Mouse (Mus musculus) liver, postnatal 0 days (tissue): ENCODE data around the gene Inpp5b. TPM values are rescaled to one million over a fixed set of nuclear protein-coding genes. Genes with fewer than 3 reads are reported as not detected.

Source experiments
- ATAC-seq: fragments of 200-750 bp; cut with Nextera tagmentation; 2 replicates; pipeline ENCODE4 v1.8.0; 2017; ENCODE audit warnings: mild to moderate bottlenecking, moderate library complexity
- DNase-seq: peaks from one replicate; pipeline ENCODE4 v3.0.0-alpha.2; 2016
- H3K27ac ChIP-seq: fragments of 300-500 bp; sonication (generic); 2 replicates; pipeline ENCODE4 v1.5.1; 2014; ENCODE audit warnings: antibody characterized with exemption, moderate library complexity, mild to moderate bottlenecking, low read depth
- H3K27me3 ChIP-seq: fragments of 300-500 bp; sonication (generic); 2 replicates; pipeline ENCODE4 v1.6.1; 2014; ENCODE audit warnings: low read length, control low read depth, mixed read lengths; ENCODE audit not compliant: insufficient read depth
- H3K36me3 ChIP-seq: fragments of 300-500 bp; sonication (generic); replicated peaks from 2 replicates; pipeline ENCODE4 v1.6.1; 2014; ENCODE audit warnings: mild to moderate bottlenecking, control low read depth, low read length, moderate library complexity, mixed read lengths; ENCODE audit not compliant: insufficient read depth
- H3K4me1 ChIP-seq: fragments of 300-500 bp; sonication (generic); 2 replicates; pipeline ENCODE4 v1.6.1; 2014; ENCODE audit warnings: antibody characterized with exemption, mild to moderate bottlenecking, control low read depth; ENCODE audit not compliant: insufficient read depth
- H3K4me2 ChIP-seq: fragments of 300-500 bp; sonication (generic); 2 replicates; pipeline ENCODE4 v1.6.1; 2014; ENCODE audit warnings: low read depth, mild to moderate bottlenecking, low read length, moderate library complexity, mixed read lengths
- H3K4me3 ChIP-seq: fragments of 300-500 bp; sonication (generic); 2 replicates; pipeline ENCODE4 v1.5.1; 2014; ENCODE audit warnings: low read depth, low read length
- H3K9ac ChIP-seq: fragments of 300-500 bp; sonication (generic); replicated peaks from 2 replicates; pipeline ENCODE4 v1.6.1; 2014; ENCODE audit warnings: mild to moderate bottlenecking, moderate library complexity
- H3K9me3 ChIP-seq: fragments of 300-500 bp; sonication (generic); 2 replicates; pipeline ENCODE4 v1.6.1; 2016; ENCODE audit warnings: mild to moderate bottlenecking, control low read depth, low read length, mixed read lengths
- CTCF ChIP-seq: sonication (generic); IDR thresholded peaks from 2 replicates; pipeline ENCODE4 v1.5.1; 2016; ENCODE audit warnings: antibody characterized with exemption, low read depth
- EP300 ChIP-seq: IDR thresholded peaks from 2 replicates; pipeline ENCODE4 v1.6.1; 2016; ENCODE audit warnings: antibody characterized with exemption, low read depth, mild to moderate bottlenecking
- WGBS: fragments of 180-500 bp; shearing (Covaris S2); extraction: QIAGEN DNeasy Blood & Tissue Kit; methylation state at CpG from one replicate; pipeline ENCODE4 v1.1.7; 2014; ENCODE audit not compliant: insufficient replicate concordance; 5-methylcytosine and 5-hydroxymethylcytosine counted together
- polyA plus RNA-seq: library from polyadenylated mRNA; unstranded; fragments of >200 nt; fragmentation: Nextera tagmentation; extraction: Ambion mirVana; gene quantifications from 2 replicates; pipeline ENCODE4 v1.2.1, GENCODE M21; 2015

Inpp5b gene
- polyA plus RNA-seq, 1 experiment from 2014 or later, result 19.5 TPM

GRCm38 (mm10) chr4:124809136-124809883, 67.7 kb downstream of the Inpp5b start:
- no peaks in the 10 kb centered on the region for H3K9me3 ChIP-seq
- ATAC-seq (peak; percentile 38), DNase-seq (no peak)
- no peaks in the 10 kb centered on the region for H3K27me3 ChIP-seq
- TF ChIP-seq CTCF (no peak), EP300 (no peak)
- peak overlapping the region; percentile 28; the same call in 1 of the 2 replicates for H3K4me2 ChIP-seq
- H3K9ac ChIP-seq, result no peak overlapping the region; the same call in 1 of the 2 replicates
- H3K4me1 ChIP-seq, result peaks cover 34% of the 10 kb centered on the region
- 39% methylated on average over 9 of the region's 9 CpGs for WGBS
- H3K36me3 ChIP-seq, result peaks cover 31% of the 10 kb centered on the region
- peak overlapping the region; percentile 13 for H3K27ac ChIP-seq
- no peak overlapping the region for H3K4me3 ChIP-seq

DNA sequence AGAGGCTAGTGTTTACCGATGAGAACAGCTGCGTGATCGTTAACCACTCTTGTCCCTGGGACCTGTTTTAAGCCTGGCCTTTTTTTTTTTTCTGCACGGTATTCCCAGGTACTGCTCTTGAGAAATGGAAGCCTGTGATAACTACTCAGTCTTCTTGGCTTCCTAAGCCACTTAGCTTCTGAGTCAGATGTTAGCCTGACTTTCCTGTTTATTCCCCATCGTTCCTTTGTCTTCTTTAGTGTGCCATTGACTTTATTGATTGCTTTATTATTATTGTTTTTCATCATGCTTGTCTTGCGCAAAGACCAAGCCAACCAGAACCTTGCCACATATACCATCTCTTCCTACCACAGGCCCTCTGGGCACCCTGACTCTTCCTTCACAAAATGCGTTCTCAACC, 68.4 kb downstream of the Inpp5b start:
- no peaks in the 10 kb centered on the region for H3K9me3 ChIP-seq
- H3K36me3 ChIP-seq, result peaks cover 27% of the 10 kb centered on the region
- no peak for DNase-seq
- no peak for TF ChIP-seq EP300
- no peak for TF ChIP-seq CTCF
- H3K9ac ChIP-seq, result no peak overlapping the region
- H3K27ac ChIP-seq, result 0 out of 2 replicates have a peak overlapping the region, but pooled peaks have one; percentile 13
- peaks cover 34% of the 10 kb centered on the region for H3K4me1 ChIP-seq
- no peak overlapping the region for H3K4me2 ChIP-seq
- no peak overlapping the region for H3K4me3 ChIP-seq
- H3K27me3 ChIP-seq, result no peaks in the 10 kb centered on the region
- no peak for ATAC-seq
- WGBS, result 70% methylated on average over 7 of the region's 7 CpGs

- peaks cover 19% of the 10 kb centered on the region for H3K36me3 ChIP-seq
- peaks cover 30% of the 10 kb centered on the region for H3K4me1 ChIP-seq
Observed at GRCm38 (mm10) chr4:124811347-124811975, 69.8 kb downstream of the Inpp5b start.

DNA sequence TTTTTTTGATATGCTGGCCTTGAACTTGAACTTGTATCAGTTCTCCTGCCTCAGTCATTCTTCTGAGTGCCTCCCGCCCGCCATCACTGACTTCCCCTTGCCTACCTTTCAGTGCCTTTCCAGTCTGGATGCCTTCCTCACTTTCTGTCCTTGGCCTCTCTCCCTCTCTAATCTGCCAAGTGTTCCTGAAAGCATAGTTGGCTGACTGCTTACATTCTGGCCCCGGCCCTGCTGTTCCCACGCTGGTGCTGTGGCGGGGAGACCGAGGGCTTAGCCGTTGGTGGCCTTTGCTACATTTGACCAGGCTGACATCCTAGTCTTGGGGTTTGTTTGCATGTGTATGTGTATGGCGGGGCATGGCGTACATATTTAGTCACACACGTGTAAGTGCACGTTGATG, 74.3 kb downstream of the Inpp5b start:
- Histone ChIP-seq H3K36me3 (peaks cover 23% of the 10 kb centered on the region), H3K4me1 (peaks cover 13% of the 10 kb centered on the region), H3K9ac (no peak overlapping the region), H3K27ac (no peak overlapping the region), H3K4me3 (no peak overlapping the region), H3K9me3 (no peaks in the 10 kb centered on the region), H3K4me2 (no peak overlapping the region), H3K27me3 (no peaks in the 10 kb centered on the region)
- no peak for TF ChIP-seq EP300
- no peak for TF ChIP-seq CTCF
- no peak for DNase-seq
- ATAC-seq, result no peak
- WGBS, result 82% methylated on average over 11 of the region's 11 CpGs

More at GRCm38 (mm10) chr4:124811347-124811975, 69.8 kb downstream of the Inpp5b start:
- Histone ChIP-seq H3K27ac (no peak overlapping the region), H3K27me3 (no peaks in the 10 kb centered on the region), H3K9ac (no peak overlapping the region), H3K4me3 (no peak overlapping the region), H3K4me2 (no peak overlapping the region), H3K9me3 (no peaks in the 10 kb centered on the region)
- no peak for TF ChIP-seq CTCF
- TF ChIP-seq EP300, result no peak
- WGBS, result 77% methylated on average over 9 of the region's 9 CpGs
- no peak for ATAC-seq
- no peak for DNase-seq

DNA sequence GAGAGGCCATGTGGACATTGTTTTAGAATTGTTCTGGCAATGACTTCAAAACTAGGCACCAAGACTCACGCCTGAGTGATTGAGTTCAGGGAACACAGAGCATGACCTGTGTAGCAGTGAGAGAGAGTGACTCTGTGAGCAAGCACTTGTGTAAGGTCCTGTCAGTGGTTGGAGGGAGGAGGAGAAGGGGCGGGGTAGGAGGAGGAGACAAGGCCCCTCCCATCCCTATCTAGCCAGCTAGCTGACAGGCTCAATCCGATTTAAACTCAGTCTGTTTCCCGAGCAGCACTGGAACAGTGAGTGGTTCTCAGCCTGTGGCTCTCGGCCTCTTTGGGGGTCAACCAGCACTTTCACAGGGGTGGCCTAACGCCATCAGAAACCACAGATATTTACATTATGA, 76.2 kb downstream of the Inpp5b start:
- Histone ChIP-seq H3K4me1 (peaks cover 13% of the 10 kb centered on the region), H3K27me3 (no peaks in the 10 kb centered on the region), H3K9ac (peak overlapping the region; percentile 32; the same call in 1 of the 2 replicates), H3K4me3 (no peak overlapping the region), H3K9me3 (no peaks in the 10 kb centered on the region), H3K27ac (peak overlapping the region; percentile 55; the same call in 1 of the 2 replicates), H3K36me3 (peaks cover 30% of the 10 kb centered on the region), H3K4me2 (no peak overlapping the region)
- ATAC-seq (peak; percentile 100), DNase-seq (peak; percentile 74)
- TF ChIP-seq CTCF (no peak), EP300 (no peak)
- 22% methylated on average over 6 of the region's 6 CpGs for WGBS

- H3K4me2 ChIP-seq, result no peak overlapping the region
- TF ChIP-seq CTCF, result no peak
- TF ChIP-seq EP300, result no peak
- H3K27ac ChIP-seq, result no peak overlapping the region
- no peak overlapping the region for H3K9ac ChIP-seq
- 83% methylated on average over 4 of the region's 4 CpGs for WGBS
- peaks cover 13% of the 10 kb centered on the region for H3K4me1 ChIP-seq
- no peaks in the 10 kb centered on the region for H3K9me3 ChIP-seq
- H3K4me3 ChIP-seq, result no peak overlapping the region
- no peaks in the 10 kb centered on the region for H3K27me3 ChIP-seq
- DNase-seq, result no peak
- peaks cover 39% of the 10 kb centered on the region for H3K36me3 ChIP-seq
- ATAC-seq, result no peak
Observed at GRCm38 (mm10) chr4:124818832-124819231, 77.2 kb downstream of the Inpp5b start.
